Mouse (Mus musculus) cerebellum, postnatal 25 days (tissue): ENCODE results near the gene Dok3.

Experiments used
- DNase-seq, 2 experiments: peaks; one replicate each; pipeline ENCODE4 v3.0.0; 2021; ENCODE audit warnings: mixed read lengths in 2 of 2

Dok3 gene

DNA sequence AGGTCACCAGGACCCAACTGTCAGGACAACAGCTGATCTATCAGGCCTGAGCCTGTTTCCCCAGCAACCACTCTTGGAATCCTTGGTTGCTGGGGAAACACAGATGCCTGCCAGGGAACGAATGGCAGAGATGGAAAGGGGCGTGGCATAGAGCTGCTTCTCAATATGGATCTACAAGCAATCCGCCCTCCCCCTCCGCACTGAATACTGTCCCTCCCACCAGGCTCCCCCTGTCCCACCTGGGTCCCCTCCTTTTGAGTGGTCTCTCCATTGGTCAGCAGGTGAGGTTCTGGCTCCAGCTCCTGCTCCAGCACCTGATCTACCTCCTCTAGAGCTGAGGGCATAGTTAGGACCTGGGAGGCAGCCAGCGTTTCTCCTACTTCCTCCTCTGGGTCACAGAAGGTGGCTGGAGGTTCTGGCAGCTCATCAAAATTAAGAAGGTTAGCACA, 54.5 kb downstream of the Dok3 start:
- peak in 1 of 2 experiments; percentile 51 for DNase-seq

DNA sequence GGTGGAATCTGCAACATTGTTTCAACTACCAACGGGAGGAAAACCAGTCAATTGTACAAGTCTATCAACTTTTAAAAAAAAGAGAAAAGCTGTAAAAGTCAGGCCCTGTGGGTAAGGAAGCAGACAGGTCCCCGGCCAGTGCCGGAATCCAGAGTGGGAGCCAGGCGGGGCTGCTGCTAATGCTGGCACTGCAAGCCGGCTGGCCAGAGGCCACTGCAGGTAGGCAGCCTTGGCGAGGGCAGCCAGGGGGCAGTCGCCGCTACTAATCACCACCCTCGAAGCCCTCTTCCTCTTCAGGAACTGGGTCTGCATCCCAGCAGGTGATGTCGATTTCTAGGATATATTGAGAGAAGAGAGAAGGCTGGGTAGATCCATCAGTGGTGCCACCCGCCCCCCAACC, 55.1 kb downstream of the Dok3 start:
- no peak for DNase-seq
